ENCODE assay signal across 8 mouse cellular contexts in genomic region chr10:40371914-40372675, GRCm38 (mm10). TPM values are rescaled to one million over a fixed set of nuclear protein-coding genes. Genes with fewer than 3 reads are reported as not detected.
DNase-seq lines count a peak whose midpoint lies in the region; ATAC-seq and TF ChIP-seq lines count a peak whose summit lies in the region.

No protein-coding gene starts in this region.

- no peak for TF ChIP-seq POLR2A in MEL (IDR thresholded peaks at IDR 0.05; ENCODE audit: control insufficient read depth in 1 of 2, insufficient read depth in 1 of 2, low read depth in 1 of 2, low read length in 2 of 2, poor library complexity in 1 of 2)

- no peak for TF ChIP-seq RAD21 in MEL (IDR thresholded peaks at IDR 0.05; ENCODE audit: low read depth, low read length)

- ATAC-seq in kidney, postnatal 0 days (replicated peaks; ENCODE audit: low FRiP score, low read depth): no peak
- ATAC-seq in megakaryocyte progenitor cell, adult 5-6 weeks (replicated peaks; ENCODE audit: poor library complexity): peak; percentile 85

- DNase-seq in kidney, postnatal 0 days (ENCODE audit: low spot score): peak; percentile 73
- DNase-seq in kidney, postnatal 14 days: no peak
- DNase-seq in MEL (ENCODE audit: low read depth, low spot score): peak; percentile 95
- peak; percentile 41 to 46 for DNase-seq in cerebellum, postnatal 36 days
- peak; percentile 57 for DNase-seq in induced T-regulatory cell, adult 2 months (ENCODE audit: low read depth)
- DNase-seq in adrenal gland, postnatal 14 days: no peak
- DNase-seq in urinary bladder, adult 2 months (ENCODE audit: low spot score): no peak

- no peaks in the 10 kb centered on the region for H3K36me3 ChIP-seq in kidney, postnatal 0 days (ENCODE audit: insufficient read depth, low read length)
- H3K36me3 ChIP-seq in MEL (ENCODE audit: control insufficient read depth in 1 of 2, insufficient read depth in 2 of 2, low read length in 2 of 2): peaks cover 0 to 16% of the 10 kb centered on the region in 2 experiments; a peak in 2 of 4 replicates

- TF ChIP-seq CTCF in kidney, postnatal 0 days (IDR thresholded peaks at IDR 0.05; ENCODE audit: low read depth): no peak
- TF ChIP-seq CTCF in MEL (IDR thresholded peaks at IDR 0.05 in 2 of 3, conservative IDR thresholded peaks at IDR 0.05 in 1 of 3; ENCODE audit: control insufficient read depth in 1 of 3, insufficient read depth in 1 of 3, low read depth in 2 of 3, low read length in 3 of 3, poor library complexity in 1 of 3, severe bottlenecking in 1 of 3): no peak

- no peaks in the 10 kb centered on the region for H3K79me2 ChIP-seq in MEL (ENCODE audit: control insufficient read depth, insufficient read depth, low read length, poor library complexity)

- H3K9me3 ChIP-seq in kidney, postnatal 0 days (replicated peaks; ENCODE audit: low read length): no peaks in the 10 kb centered on the region
- no peaks in the 10 kb centered on the region for H3K9me3 ChIP-seq in MEL (replicated peaks; ENCODE audit: insufficient read depth, low read length)

- peak overlapping the region; percentile 32 for H3K27ac ChIP-seq in kidney, postnatal 0 days
- peak overlapping the region; percentile 58; the same call in 1 of the 2 replicates for H3K27ac ChIP-seq in MEL (ENCODE audit: control insufficient read depth, low read depth, low read length)

- H3K4me3 ChIP-seq in kidney, postnatal 0 days (replicated peaks; ENCODE audit: low read depth, low read length): no peak overlapping the region
- H3K4me3 ChIP-seq in MEL (ENCODE audit: control insufficient read depth in 1 of 2, insufficient read depth in 1 of 2, low read depth in 2 of 2, low read length in 2 of 2): peak overlapping the region; percentile 34 to 40

- peak overlapping the region; percentile 14; the same call in 1 of the 2 replicates for H3K4me2 ChIP-seq in kidney, postnatal 0 days (ENCODE audit: low read length)

- H3K27me3 ChIP-seq in kidney, postnatal 0 days (ENCODE audit: insufficient read depth, low read length): no peaks in the 10 kb centered on the region
- H3K27me3 ChIP-seq in MEL (ENCODE audit: control insufficient read depth in 1 of 2, insufficient read depth in 2 of 2, low read length in 2 of 2): no peaks in the 10 kb centered on the region

- no peak overlapping the region for H3K9ac ChIP-seq in kidney, postnatal 0 days (ENCODE audit: low read depth, low read length)
- H3K9ac ChIP-seq in MEL (ENCODE audit: control insufficient read depth, low read depth, low read length, poor library complexity, severe bottlenecking): peak overlapping the region; percentile 49

- 48% methylated on average over 11 of the region's 11 CpGs for WGBS in kidney, postnatal 0 days

- peak in 1 of 2 experiments; percentile 77; a peak in 3 of 4 replicates for TF ChIP-seq EP300 in MEL (IDR thresholded peaks at IDR 0.05; ENCODE audit: low read depth in 1 of 2, low read length in 2 of 2)

- H3K4me1 ChIP-seq in kidney, postnatal 0 days (replicated peaks; ENCODE audit: insufficient read depth, low read length): peaks cover 3% of the 10 kb centered on the region; the same call in 1 of the 2 replicates
- H3K4me1 ChIP-seq in MEL (ENCODE audit: control insufficient read depth in 1 of 2, insufficient read depth in 2 of 2, low read length in 2 of 2): peaks cover 10 to 11% of the 10 kb centered on the region in 2 experiments

TF ChIP-seq in MEL, 35 proteins besides CTCF, POLR2A, EP300 and RAD21:
- peak; percentile 77; the same call in 1 of the 2 replicates for TF ChIP-seq JUND (IDR thresholded peaks at IDR 0.05; ENCODE audit: low read depth, low read length)
- no peak for TF ChIP-seq TBP (IDR thresholded peaks at IDR 0.05; ENCODE audit: low read depth, low read length)
- TF ChIP-seq RCOR1 (IDR thresholded peaks at IDR 0.05; ENCODE audit: low read depth, low read length): no peak
- no peak for TF ChIP-seq KAT2A (conservative IDR thresholded peaks at IDR 0.05; ENCODE audit: low read depth, low read length)
- TF ChIP-seq MAX (IDR thresholded peaks at IDR 0.05; ENCODE audit: low read length): peak; percentile 41; the same call in 1 of the 2 replicates
- no peak for TF ChIP-seq MYB (IDR thresholded peaks at IDR 0.05; ENCODE audit: low read depth, low read length)
- TF ChIP-seq MAFK (IDR thresholded peaks at IDR 0.05; ENCODE audit: borderline replicate concordance, low read depth, low read length): 0 out of 2 replicates have a peak, but pooled peaks have one; percentile 13
- TF ChIP-seq TCF12 (IDR thresholded peaks at IDR 0.05; ENCODE audit: low read depth, low read length): peak; percentile 8; the same call in 1 of the 2 replicates
- peak; percentile 67; the same call in 1 of the 2 replicates for TF ChIP-seq BHLHE40 (IDR thresholded peaks at IDR 0.05; ENCODE audit: borderline replicate concordance, low read depth, low read length)
- TF ChIP-seq USF1 (IDR thresholded peaks at IDR 0.05; ENCODE audit: low read depth, low read length): peak; percentile 52; the same call in 1 of the 2 replicates
- 0 out of 2 replicates have a peak, but pooled peaks have one; percentile 36 for TF ChIP-seq HCFC1 (IDR thresholded peaks at IDR 0.05; ENCODE audit: low read depth, low read length)
- no peak for TF ChIP-seq GATA1 (IDR thresholded peaks at IDR 0.05; ENCODE audit: low read depth, low read length)
- TF ChIP-seq ZMIZ1 (IDR thresholded peaks at IDR 0.05; ENCODE audit: low read depth, low read length): no peak
- no peak for TF ChIP-seq MEF2A (IDR thresholded peaks at IDR 0.05; ENCODE audit: extremely low read depth, insufficient replicate concordance, low read depth, low read length, poor library complexity, severe bottlenecking)
- peak; percentile 59; the same call in 1 of the 2 replicates for TF ChIP-seq MYC (IDR thresholded peaks at IDR 0.05; ENCODE audit: low read depth, low read length)
- peak; percentile 81 for TF ChIP-seq ETS1 (IDR thresholded peaks at IDR 0.05; ENCODE audit: low read depth, low read length)
- TF ChIP-seq SIN3A (IDR thresholded peaks at IDR 0.05; ENCODE audit: low read length): peak; percentile 58
- TF ChIP-seq UBTF (IDR thresholded peaks at IDR 0.05; ENCODE audit: borderline replicate concordance, insufficient read depth, low read depth, low read length): no peak
- no peak for TF ChIP-seq ELF1 (IDR thresholded peaks at IDR 0.05; ENCODE audit: low read depth, low read length)
- no peak for TF ChIP-seq MAZ (IDR thresholded peaks at IDR 0.05; ENCODE audit: low read depth, low read length)

RNA-seq across cellular contexts. Expression of gene Cdk19, which starts 32.7 kb away (rescaled TPM):
- 7.2 and 7.3 TPM in 2 replicates for polyA plus RNA-seq in kidney, postnatal 0 days (2015; fragmentation: Nextera tagmentation; extraction: Ambion mirVana)
- 2.8 and 4.8 TPM in 2 replicates for total RNA-seq in MEL (2012; rRNA removed)
- polyA plus RNA-seq in MEL (2012; ENCODE audit: insufficient read depth in 1 of 2, insufficient read length in 2 of 2, low read depth in 1 of 2, low replicate concordance in 2 of 2, missing spikeins in 1 of 2): 1 to 10 TPM in 1 of 2 experiments, not detected in 1; 8.2 TPM
- 47.8 and 49.0 TPM in 2 replicates for total RNA-seq in megakaryocyte progenitor cell, adult 5-6 weeks (2015)
- total RNA-seq in megakaryocyte progenitor cell, adult 5-6 weeks (2017): 38.6 and 39.0 TPM in 2 replicates
- 10.9 and 14.5 TPM in 2 replicates for total RNA-seq in adrenal gland, postnatal 14 days (2021)
- polyA plus RNA-seq in urinary bladder, adult 2 months (2012; rRNA removed): 14.6 and 17.0 TPM in 2 replicates

Comparison
In these comparisons a context has a peak if more than half of its experiments do, and no peak if none do; other contexts are left out.
1. DNase-seq: peak in kidney, postnatal 0 days (single experiment), MEL (single experiment), cerebellum, postnatal 36 days (2 of 2) and induced T-regulatory cell, adult 2 months (single experiment); none in kidney, postnatal 14 days (single experiment), adrenal gland, postnatal 14 days (single experiment) and urinary bladder, adult 2 months (single experiment).